Mouse (Mus musculus) C2C12 (cell line): Measurements from ENCODE around the gene Sgk1.

Experiments used
- CTCF ChIP-seq: IDR thresholded peaks from one replicate; pipeline ENCODE4 v1.5.1; 2011; ENCODE audit not compliant: control insufficient read depth, insufficient read depth, insufficient read length
- USF1 ChIP-seq: IDR thresholded peaks from one replicate; pipeline ENCODE4 v1.6.1; 2011; ENCODE audit warnings: low read depth, mild to moderate bottlenecking, control low read depth, moderate library complexity

DNA sequence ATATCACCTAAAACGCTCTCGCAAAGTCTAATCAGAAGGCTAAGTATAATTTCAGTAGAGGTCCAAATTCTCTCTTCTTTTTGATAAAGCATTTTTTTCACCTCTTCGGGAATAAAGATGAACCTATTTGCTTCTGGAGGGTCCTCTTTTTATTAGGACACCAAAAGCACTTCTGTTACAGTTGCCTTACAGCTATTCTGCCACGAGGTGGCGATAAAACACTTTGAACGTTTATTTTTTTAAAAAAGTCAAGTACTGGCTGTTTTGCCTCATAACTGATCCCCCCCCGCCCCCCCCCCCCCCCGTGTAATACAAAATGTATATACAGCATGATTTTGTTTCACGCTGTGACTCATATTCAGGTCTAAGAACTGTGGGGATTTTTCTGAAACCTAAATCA lies 152.3 kb downstream of the Sgk1 start:
- TF ChIP-seq USF1 (no peak), CTCF (no peak)
